Mouse (Mus musculus) liver, adult 2 months (tissue): ENCODE measurements at regions not wholly inside any gene's neighbourhood (a gene's known extent, or its start where the extent isn't known, plus 50 kb on each side); places are given as distances from the start of the nearest gene placed in this dataset.

ENCODE experiments used
- DNase-seq: peaks from one replicate; pipeline ENCODE4 v3.0.0-alpha.2; 2011; ENCODE audit warnings: low read depth, low spot score; ENCODE audit errors: extremely low read depth
- H3K27ac ChIP-seq: fragments of 200-500 bp; replicated peaks from 2 replicates; pipeline ENCODE4 v1.5.1; 2012; ENCODE audit warnings: low read depth, mild to moderate bottlenecking, control low read depth, inconsistent platforms, low read length; ENCODE audit not compliant: insufficient read depth
- H3K27me3 ChIP-seq: fragments of 200-500 bp; 2 replicates; pipeline ENCODE4 v1.6.1; 2012; ENCODE audit warnings: mild to moderate bottlenecking, moderate library complexity, low read length, inconsistent platforms; ENCODE audit not compliant: control insufficient read depth, insufficient read depth
- H3K36me3 ChIP-seq: fragments of 200-500 bp; 2 replicates; pipeline ENCODE4 v1.6.1; 2012; ENCODE audit warnings: low read length, inconsistent platforms; ENCODE audit not compliant: control insufficient read depth, insufficient read depth
- H3K4me1 ChIP-seq: fragments of 200-500 bp; 2 replicates; pipeline ENCODE4 v1.6.1; 2011; ENCODE audit warnings: low read length; ENCODE audit not compliant: control insufficient read depth, insufficient read depth
- H3K4me3 ChIP-seq: fragments of 200-500 bp; 2 replicates; pipeline ENCODE4 v1.5.1; 2011; ENCODE audit warnings: low read depth, mild to moderate bottlenecking, control low read depth, low read length, moderate library complexity; ENCODE audit not compliant: insufficient read depth
- H3K79me2 ChIP-seq: fragments of 200-500 bp; 2 replicates; pipeline ENCODE4 v1.6.1; 2012; ENCODE audit warnings: inconsistent platforms, mild to moderate bottlenecking, low read length, moderate library complexity; ENCODE audit not compliant: control insufficient read depth, insufficient read depth
- H3K9ac ChIP-seq: fragments of 200-500 bp; 2 replicates; pipeline ENCODE4 v1.6.1; 2012; ENCODE audit warnings: low read depth, mild to moderate bottlenecking, control low read depth, inconsistent platforms, low read length
- CTCF ChIP-seq: fragments of 200-500 bp; IDR thresholded peaks from 2 replicates; pipeline ENCODE4 v1.5.1; 2011; ENCODE audit warnings: low read depth, low read length, control low read depth
- POLR2A ChIP-seq: fragments of 200-500 bp; IDR thresholded peaks from 2 replicates; pipeline ENCODE4 v1.6.1; 2011; ENCODE audit warnings: low read length, control low read depth; ENCODE audit not compliant: insufficient read depth; ENCODE audit errors: extremely low read depth
- WGBS: fragments of 180-500 bp; shearing (Covaris S2); methylation state at CpG from one replicate; pipeline ENCODE4 v1.1.7; 2018; 5-methylcytosine and 5-hydroxymethylcytosine counted together

DNA sequence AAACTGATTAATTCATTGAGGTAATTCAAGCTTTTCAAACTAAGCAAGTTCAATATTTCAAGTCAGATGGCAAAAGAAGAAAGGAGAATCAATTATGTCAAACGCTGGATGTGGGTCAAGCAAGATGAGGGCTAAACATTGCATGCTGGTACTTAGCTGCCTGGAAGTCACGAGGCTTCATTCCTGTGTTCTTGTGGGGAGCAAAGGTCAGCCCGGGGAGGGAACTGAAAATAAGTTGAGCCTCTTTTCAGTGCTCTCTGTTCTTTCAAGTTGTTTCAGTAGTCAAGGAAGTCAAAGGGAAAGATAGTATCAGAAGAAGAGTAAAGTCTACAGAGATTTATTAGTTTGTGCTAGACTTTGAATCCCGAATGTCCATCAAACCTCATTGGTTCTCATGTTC lies 122.9 kb upstream of the Fat1 start:
- WGBS, result 66% methylated on average over 4 of the region's 4 CpGs
- H3K79me2 ChIP-seq, result no peaks in the 10 kb centered on the region
- no peaks in the 10 kb centered on the region for H3K27me3 ChIP-seq
- H3K4me1 ChIP-seq, result no peaks in the 10 kb centered on the region
- TF ChIP-seq CTCF, result no peak
- no peak for TF ChIP-seq POLR2A
- DNase-seq, result no peak
- H3K9ac ChIP-seq, result no peak overlapping the region
- H3K36me3 ChIP-seq, result no peaks in the 10 kb centered on the region
- no peak overlapping the region for H3K27ac ChIP-seq
- no peak overlapping the region for H3K4me3 ChIP-seq

DNA sequence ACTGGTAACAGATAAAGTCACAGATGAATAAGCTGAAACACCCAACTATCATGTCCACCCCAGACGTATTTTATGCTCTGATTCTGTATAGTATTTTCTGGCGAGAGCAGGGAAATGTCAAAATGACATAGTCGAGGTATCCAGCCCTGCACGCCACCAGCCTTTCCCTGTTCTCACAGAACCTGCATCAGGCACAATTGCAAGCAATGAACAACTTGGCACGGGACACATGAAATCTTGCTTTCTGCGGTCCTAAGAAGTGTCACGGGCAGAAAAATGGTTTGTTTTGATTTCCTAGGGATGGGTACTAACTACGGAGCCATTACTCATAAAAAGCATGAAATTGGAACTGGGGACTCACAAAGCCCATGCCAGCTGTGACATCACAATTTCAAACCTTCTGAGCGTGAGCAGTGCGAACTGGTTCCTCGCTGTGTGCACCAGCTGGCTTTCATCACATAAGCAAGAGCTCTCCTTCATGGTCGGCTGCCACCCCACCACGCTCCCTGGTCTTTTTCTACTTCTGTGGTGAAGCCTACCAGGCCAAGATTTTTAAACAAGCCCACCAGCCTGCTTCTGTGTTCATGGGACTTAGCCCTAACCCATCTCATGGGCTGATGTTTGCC lies 117.6 kb upstream of the Fat1 start:
- no peaks in the 10 kb centered on the region for H3K79me2 ChIP-seq
- no peaks in the 10 kb centered on the region for H3K4me1 ChIP-seq
- H3K9ac ChIP-seq, result no peak overlapping the region
- no peak overlapping the region for H3K4me3 ChIP-seq
- 84% methylated on average over 13 of the region's 13 CpGs for WGBS
- H3K36me3 ChIP-seq, result no peaks in the 10 kb centered on the region
- H3K27me3 ChIP-seq, result no peaks in the 10 kb centered on the region
- no peak overlapping the region for H3K27ac ChIP-seq
- no peak for TF ChIP-seq POLR2A
- TF ChIP-seq CTCF, result no peak
- DNase-seq, result no peak

DNA sequence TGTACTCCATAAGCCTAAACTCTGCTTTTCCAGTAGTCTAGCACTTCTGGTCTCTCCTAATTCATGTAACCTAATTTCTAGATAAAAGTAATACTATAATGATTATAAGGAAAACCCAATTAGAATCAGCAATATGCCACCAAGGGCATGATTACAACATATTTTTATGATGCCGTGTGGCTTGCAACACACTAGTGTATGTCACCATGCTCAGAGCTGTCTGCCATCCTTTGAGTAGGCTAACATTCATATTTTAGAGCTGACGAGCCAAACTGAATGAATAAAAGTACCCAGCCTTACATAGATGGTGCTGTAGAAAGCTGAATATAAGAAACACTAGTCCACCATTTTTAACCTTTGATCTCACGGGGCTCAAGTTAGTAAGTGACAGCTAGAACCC lies 116.0 kb upstream of the Fat1 start:
- Histone ChIP-seq H3K27me3 (no peaks in the 10 kb centered on the region), H3K36me3 (no peaks in the 10 kb centered on the region), H3K4me3 (no peak overlapping the region), H3K79me2 (no peaks in the 10 kb centered on the region), H3K9ac (no peak overlapping the region), H3K27ac (no peak overlapping the region), H3K4me1 (no peaks in the 10 kb centered on the region)
- 88% methylated on average over 3 of the region's 3 CpGs for WGBS
- no peak for DNase-seq
- TF ChIP-seq CTCF (no peak), POLR2A (no peak)

DNA sequence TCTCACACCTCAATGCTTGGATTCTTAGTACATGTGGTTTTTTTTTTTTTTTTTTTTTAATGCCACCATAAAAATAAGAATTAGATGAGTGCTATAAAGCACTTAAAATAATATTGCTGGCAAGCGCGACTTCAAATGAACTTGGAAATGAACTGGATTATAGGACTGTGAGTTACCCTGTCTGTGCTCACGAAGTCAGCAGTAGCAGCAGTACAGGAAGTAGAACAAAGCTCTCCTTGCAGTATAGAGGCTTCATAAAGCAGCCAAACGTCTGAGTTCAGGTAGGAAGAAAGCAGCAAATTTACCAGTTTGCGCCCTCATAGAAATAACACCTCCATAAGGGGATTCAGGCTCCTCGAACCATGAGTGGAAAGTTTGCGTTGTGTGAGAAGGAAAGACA lies 115.6 kb upstream of the Fat1 start:
- no peaks in the 10 kb centered on the region for H3K4me1 ChIP-seq
- H3K36me3 ChIP-seq, result no peaks in the 10 kb centered on the region
- TF ChIP-seq CTCF (no peak), POLR2A (no peak)
- 87% methylated on average over 7 of the region's 7 CpGs for WGBS
- no peaks in the 10 kb centered on the region for H3K79me2 ChIP-seq
- no peak for DNase-seq
- H3K4me3 ChIP-seq, result no peak overlapping the region
- no peaks in the 10 kb centered on the region for H3K27me3 ChIP-seq
- H3K9ac ChIP-seq, result no peak overlapping the region
- no peak overlapping the region for H3K27ac ChIP-seq

DNA sequence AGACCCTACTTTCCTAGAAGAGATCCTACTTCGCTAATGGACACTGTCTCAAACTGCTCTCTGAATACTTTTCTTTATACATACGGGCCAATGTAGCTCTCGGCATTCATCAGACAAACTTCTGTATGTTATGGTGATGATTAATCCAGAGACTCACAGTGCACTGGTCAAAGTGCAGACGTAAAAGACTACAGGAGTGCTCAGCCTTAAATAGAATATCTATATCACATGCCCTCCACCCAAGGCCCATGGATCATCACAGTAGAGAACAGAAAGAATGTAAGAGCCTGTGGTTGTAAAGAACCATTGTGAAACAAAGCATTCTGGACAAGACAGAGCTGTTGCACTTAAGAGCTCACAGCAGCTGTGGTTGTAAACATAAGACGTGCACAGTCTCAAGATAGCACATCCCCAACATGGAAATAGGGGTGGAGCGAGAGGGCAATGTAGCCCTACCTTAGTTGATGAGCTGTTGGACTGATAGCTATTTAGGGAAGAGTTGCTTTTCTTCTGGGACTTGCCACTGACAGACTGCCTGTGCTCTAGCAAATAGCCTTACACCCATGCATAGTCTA lies 110.0 kb upstream of the Fat1 start:
- WGBS, result 84% methylated on average over 6 of the region's 6 CpGs
- no peaks in the 10 kb centered on the region for H3K36me3 ChIP-seq
- TF ChIP-seq CTCF (no peak), POLR2A (no peak)
- H3K4me1 ChIP-seq, result no peaks in the 10 kb centered on the region
- H3K79me2 ChIP-seq, result no peaks in the 10 kb centered on the region
- DNase-seq, result no peak
- no peaks in the 10 kb centered on the region for H3K27me3 ChIP-seq
- no peak overlapping the region for H3K27ac ChIP-seq
- no peak overlapping the region for H3K9ac ChIP-seq
- H3K4me3 ChIP-seq, result no peak overlapping the region

DNA sequence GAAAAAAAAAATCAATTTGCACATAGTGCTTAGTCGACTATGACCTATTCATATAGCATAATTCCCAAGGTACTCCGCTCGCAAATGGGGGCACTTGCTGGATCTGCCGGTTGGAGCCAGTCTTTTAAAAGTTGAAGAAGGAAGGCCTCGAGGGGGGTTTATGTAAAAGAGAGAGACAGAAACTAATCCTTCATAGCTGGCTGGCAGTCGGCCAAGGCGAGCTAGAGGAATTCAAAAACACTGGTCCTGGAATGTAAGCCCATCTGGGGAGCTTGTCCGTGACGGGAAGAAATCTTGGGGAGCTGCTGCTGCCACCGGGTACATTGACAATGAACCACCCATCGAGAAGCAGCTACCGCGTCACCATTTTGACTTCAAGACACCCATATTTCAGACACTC lies 108.3 kb upstream of the Fat1 start:
- no peaks in the 10 kb centered on the region for H3K27me3 ChIP-seq
- DNase-seq, result no peak
- no peaks in the 10 kb centered on the region for H3K79me2 ChIP-seq
- H3K27ac ChIP-seq, result no peak overlapping the region
- no peaks in the 10 kb centered on the region for H3K36me3 ChIP-seq
- H3K4me1 ChIP-seq, result no peaks in the 10 kb centered on the region
- TF ChIP-seq POLR2A (no peak), CTCF (no peak)
- no peak overlapping the region for H3K4me3 ChIP-seq
- H3K9ac ChIP-seq, result no peak overlapping the region
- WGBS, result 78% methylated on average over 13 of the region's 13 CpGs
